Mouse (Mus musculus) embryonic facial prominence, embryonic 11.5 days (tissue): ENCODE measurements at regions not wholly inside any gene's neighbourhood (a gene's known extent, or its start where the extent isn't known, plus 50 kb on each side); places are given as distances from the start of the nearest gene placed in this dataset.
A peak's percentile ranks its signal among the peaks of the same experiment; 100 is the strongest.

Experiments used
- ATAC-seq: fragments of 200-750 bp; cut with Nextera tagmentation; replicated peaks from 2 replicates; pipeline ENCODE4 v1.8.0; 2017; ENCODE audit warnings: low read depth; ENCODE audit not compliant: insufficient number of reproducible peaks, low FRiP score, low TSS enrichment
- DNase-seq: peaks from one replicate; pipeline ENCODE4 v3.0.0-alpha.2; 2015; ENCODE audit warnings: low spot score
- H3K27ac ChIP-seq: fragments of 300-500 bp; sonication (generic); replicated peaks from 2 replicates; pipeline ENCODE4 v1.5.1; 2014; ENCODE audit warnings: mild to moderate bottlenecking, low read depth, low read length, control low read depth
- H3K27me3 ChIP-seq: fragments of 300-500 bp; sonication (generic); 2 replicates; pipeline ENCODE4 v1.6.1; 2014; ENCODE audit warnings: mild to moderate bottlenecking, low read length, moderate library complexity, mixed read lengths; ENCODE audit not compliant: control insufficient read depth, insufficient read depth
- H3K36me3 ChIP-seq: fragments of 300-500 bp; sonication (generic); replicated peaks from 2 replicates; pipeline ENCODE4 v1.6.1; 2014; ENCODE audit warnings: low read depth, mild to moderate bottlenecking, low read length, moderate library complexity, mixed read lengths; ENCODE audit not compliant: control insufficient read depth, insufficient read depth
- H3K4me1 ChIP-seq: fragments of 300-500 bp; sonication (generic); 2 replicates; pipeline ENCODE4 v1.6.1; 2014; ENCODE audit warnings: low read length, mixed read lengths; ENCODE audit not compliant: control insufficient read depth, insufficient read depth
- H3K4me2 ChIP-seq: fragments of 300-500 bp; sonication (generic); 2 replicates; pipeline ENCODE4 v1.6.1; 2014; ENCODE audit warnings: low read depth, mild to moderate bottlenecking, control low read depth, low read length, moderate library complexity
- H3K4me3 ChIP-seq: fragments of 300-500 bp; sonication (generic); 2 replicates; pipeline ENCODE4 v1.5.1; 2014; ENCODE audit warnings: low read depth, low read length, control low read depth
- H3K9ac ChIP-seq: fragments of 300-500 bp; sonication (generic); replicated peaks from 2 replicates; pipeline ENCODE4 v1.6.1; 2014; ENCODE audit warnings: mild to moderate bottlenecking, control low read depth, low read length
- H3K9me3 ChIP-seq: fragments of 300-500 bp; sonication (generic); replicated peaks from 2 replicates; pipeline ENCODE4 v1.6.1; 2016; ENCODE audit warnings: mild to moderate bottlenecking, low read length, inconsistent platforms, mixed read lengths; ENCODE audit not compliant: control insufficient read depth
- WGBS: fragments of 180-500 bp; shearing (Covaris S2); extraction: QIAGEN DNeasy Blood & Tissue Kit; methylation state at CpG from one replicate; pipeline ENCODE4 v1.1.7; 2014; 5-methylcytosine and 5-hydroxymethylcytosine counted together

- DNase-seq (peak; percentile 97), ATAC-seq (peak; percentile 99)
- Histone ChIP-seq H3K4me2 (peak overlapping the region; percentile 74), H3K4me1 (no peaks in the 10 kb centered on the region), H3K27me3 (no peaks in the 10 kb centered on the region), H3K36me3 (no peaks in the 10 kb centered on the region), H3K9me3 (no peaks in the 10 kb centered on the region), H3K4me3 (peak overlapping the region; percentile 62), H3K9ac (peak overlapping the region; percentile 75), H3K27ac (no peak overlapping the region)
- WGBS = under 1% methylated on average over 68 of the region's 68 CpGs
Observed at GRCm38 (mm10) chr3:19894630-19895578, 62.0 kb upstream of the Cp start.

- Histone ChIP-seq H3K4me3 (peak overlapping the region; percentile 62), H3K27ac (no peak overlapping the region), H3K4me2 (peak overlapping the region; percentile 74), H3K9ac (peak overlapping the region; percentile 75), H3K9me3 (no peaks in the 10 kb centered on the region), H3K27me3 (no peaks in the 10 kb centered on the region), H3K4me1 (no peaks in the 10 kb centered on the region), H3K36me3 (no peaks in the 10 kb centered on the region)
- ATAC-seq (no peak), DNase-seq (no peak)
- 53% methylated on average over 5 of the region's 5 CpGs for WGBS
Observed at GRCm38 (mm10) chr3:19895755-19896154, 61.1 kb upstream of the Cp start.

DNA sequence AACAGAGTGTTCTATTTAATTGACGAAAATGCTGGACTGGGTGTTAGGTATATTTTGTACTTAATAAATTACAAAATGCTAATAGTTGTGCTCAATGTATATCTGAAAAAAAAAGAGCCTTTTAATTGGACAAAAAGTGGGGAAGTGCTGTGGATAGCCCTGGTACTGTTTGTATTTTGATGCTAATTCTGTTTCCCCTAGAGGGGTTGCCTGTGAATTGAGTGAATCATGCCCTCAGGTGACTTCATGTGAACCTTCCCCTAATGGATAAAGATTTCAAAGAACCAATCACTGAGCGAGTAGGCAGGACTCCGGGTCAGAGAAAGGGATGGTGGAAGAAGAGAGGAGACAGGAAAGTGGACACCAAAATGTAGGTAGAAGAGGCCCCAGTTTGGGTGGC lies 59.7 kb upstream of the Cp start:
- Histone ChIP-seq H3K4me1 (no peaks in the 10 kb centered on the region), H3K27me3 (no peaks in the 10 kb centered on the region), H3K36me3 (no peaks in the 10 kb centered on the region), H3K9ac (no peak overlapping the region), H3K4me2 (no peak overlapping the region), H3K27ac (no peak overlapping the region), H3K4me3 (no peak overlapping the region), H3K9me3 (no peaks in the 10 kb centered on the region)
- DNase-seq (no peak), ATAC-seq (no peak)
- 95% methylated on average over 3 of the region's 3 CpGs for WGBS

- DNase-seq = no peak
- H3K4me1 ChIP-seq = no peaks in the 10 kb centered on the region
Observed at GRCm38 (mm10) chr3:19902226-19902625, 54.6 kb upstream of the Cp start.

GRCm38 (mm10) chr3:19904446-19905275 lies 52.2 kb upstream of the Cp start:
- 27% methylated on average over 5 of the region's 5 CpGs for WGBS
- ATAC-seq = peak; percentile 72

More at GRCm38 (mm10) chr3:19902226-19902625, 54.6 kb upstream of the Cp start:
- no peak overlapping the region for H3K27ac ChIP-seq
- ATAC-seq = no peak
- H3K9ac ChIP-seq = no peak overlapping the region
- H3K4me3 ChIP-seq = no peak overlapping the region
- H3K27me3 ChIP-seq = no peaks in the 10 kb centered on the region
- no peak overlapping the region for H3K4me2 ChIP-seq
- H3K9me3 ChIP-seq = no peaks in the 10 kb centered on the region
- 92% methylated on average over 3 of the region's 3 CpGs for WGBS
- H3K36me3 ChIP-seq = no peaks in the 10 kb centered on the region

More at GRCm38 (mm10) chr3:19904446-19905275, 52.2 kb upstream of the Cp start:
- Histone ChIP-seq H3K4me3 (no peak overlapping the region), H3K27me3 (no peaks in the 10 kb centered on the region), H3K9me3 (no peaks in the 10 kb centered on the region), H3K4me2 (no peak overlapping the region), H3K27ac (no peak overlapping the region), H3K9ac (no peak overlapping the region), H3K4me1 (no peaks in the 10 kb centered on the region), H3K36me3 (no peaks in the 10 kb centered on the region)
- DNase-seq = peak; percentile 79
